Mouse (Mus musculus) thymus, adult 18-20 months (tissue): ENCODE measurements around the gene Sik3.
A peak's percentile ranks its signal among the peaks of the same experiment; 100 is the strongest.

Experiments used
- DNase-seq, 2 experiments: peaks; one replicate each; pipeline ENCODE4 v3.0.0; 2022; ENCODE audit warnings: mixed read lengths in 2 of 2

Gene Sik3

GRCm38 (mm10) chr9:46012091-46013008, at the start of gene Sik3, which contains the start of gene Pafah1b2:
Sik3 (plus strand) TSS chr9:46012820.
Pafah1b2 (minus strand) TSS chr9:46012690.
- DNase-seq, result peak; percentile 93 to 94

DNA sequence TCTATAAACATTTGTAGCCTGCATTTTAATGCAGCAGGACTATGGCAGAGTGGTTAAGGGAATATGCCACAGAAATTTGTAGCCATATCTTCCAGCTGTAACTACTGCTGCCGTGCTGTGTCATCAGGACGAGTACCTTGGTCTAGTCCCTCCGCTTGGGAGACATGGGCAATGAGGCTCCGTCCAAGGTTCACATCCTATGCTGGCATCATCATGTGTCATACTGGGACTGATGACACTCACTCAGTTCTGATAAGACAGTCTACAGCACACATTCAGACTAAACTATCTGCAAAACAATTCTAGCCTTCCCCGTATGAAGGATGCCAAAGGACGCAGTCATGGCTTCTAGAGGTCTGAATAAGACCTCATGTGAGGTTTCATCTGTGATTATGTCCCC, 49.0 kb upstream of the Sik3 start:
- no peak for DNase-seq

GRCm38 (mm10) chr9:45976884-45977283, 35.7 kb upstream of the Sik3 start:
- DNase-seq, result no peak

- DNase-seq, result no peak
These were observed 32.8 kb upstream of the Sik3 start for GRCm38 (mm10) chr9:45979778-45980177.

DNA sequence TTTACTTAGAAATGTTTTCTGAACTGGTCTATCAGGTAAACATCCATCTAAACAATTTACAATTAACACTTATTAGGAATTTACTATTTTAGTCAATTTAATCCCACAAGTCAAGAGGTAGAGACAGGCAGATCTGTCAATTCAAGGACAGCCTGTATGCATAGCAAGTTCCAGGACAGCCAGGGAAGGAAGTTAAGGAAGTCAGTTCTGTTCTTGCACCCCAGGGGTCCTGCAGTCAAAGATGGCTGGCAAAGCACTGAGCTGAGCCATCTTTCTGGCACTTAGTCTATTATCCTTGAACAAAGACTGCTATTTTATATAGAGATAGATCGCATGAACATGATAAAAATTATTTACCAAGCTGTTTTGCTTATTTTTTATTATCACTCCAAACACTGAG, 32.0 kb upstream of the Sik3 start:
- no peak for DNase-seq

DNA sequence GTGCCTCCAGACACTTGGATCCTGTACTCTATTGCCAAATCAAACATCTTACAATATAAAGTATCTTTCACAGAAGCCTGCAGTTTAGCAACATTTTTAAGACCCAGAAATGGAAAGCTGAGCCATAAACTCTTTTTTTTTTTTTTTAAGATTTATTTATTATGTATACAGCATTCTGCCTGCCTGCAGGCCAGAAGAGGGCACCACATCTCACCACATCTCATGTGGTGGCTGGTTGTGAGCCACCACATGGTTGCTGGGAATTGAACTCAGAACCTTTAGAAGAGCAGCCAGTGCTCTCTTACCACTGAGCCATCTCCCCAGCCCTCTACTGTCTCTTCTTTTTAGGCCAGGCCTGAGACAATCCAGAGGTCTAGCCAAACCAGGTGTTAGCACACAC, 31.3 kb upstream of the Sik3 start:
- no peak for DNase-seq

- DNase-seq, result peak in 1 of 2 experiments; percentile 18
These were observed 28.8 kb upstream of the Sik3 start for GRCm38 (mm10) chr9:45983676-45984408.

GRCm38 (mm10) chr9:45984409-45985228, 28.0 kb upstream of the Sik3 start:
- DNase-seq, result peak; percentile 75 to 81

DNA sequence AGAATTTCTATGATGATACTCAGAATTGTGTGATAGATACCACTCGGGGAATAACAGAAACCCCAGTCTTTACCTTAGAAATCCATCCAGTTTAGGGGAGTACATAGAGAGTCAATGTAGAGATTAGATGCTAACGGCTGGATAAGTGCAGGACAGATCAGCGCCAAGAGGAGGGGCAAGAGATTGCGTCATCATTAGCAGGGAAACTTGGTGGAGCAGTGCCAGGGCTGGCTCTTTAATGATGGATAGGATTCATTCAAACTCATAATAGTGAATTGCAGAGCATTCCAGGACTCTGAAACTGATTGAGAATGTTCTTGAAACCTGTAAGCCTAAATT, 27.4 kb upstream of the Sik3 start:
- no peak for DNase-seq

DNA sequence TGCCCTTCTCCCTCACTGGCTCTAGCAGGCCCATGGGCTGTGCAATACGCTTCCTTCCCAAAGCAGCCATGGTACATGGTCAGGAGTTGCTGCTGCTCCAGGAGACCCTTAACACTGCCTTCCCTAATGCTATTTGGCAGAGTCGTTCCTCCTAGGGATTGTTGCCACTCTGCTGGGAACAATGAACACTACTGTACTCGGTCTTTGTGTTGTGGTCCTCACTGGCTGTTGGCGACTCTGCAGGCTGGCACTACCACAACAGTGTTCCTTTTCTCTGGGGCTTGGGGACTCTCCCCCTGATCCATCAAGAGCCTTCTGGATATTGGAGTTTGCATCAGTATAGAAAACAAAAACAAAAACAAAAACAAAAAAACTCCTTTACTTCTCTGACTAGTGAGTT, 13.6 kb upstream of the Sik3 start:
- DNase-seq, result no peak

GRCm38 (mm10) chr9:46003729-46004128, 8.9 kb upstream of the Sik3 start:
- peak; percentile 19 to 42 for DNase-seq

DNA sequence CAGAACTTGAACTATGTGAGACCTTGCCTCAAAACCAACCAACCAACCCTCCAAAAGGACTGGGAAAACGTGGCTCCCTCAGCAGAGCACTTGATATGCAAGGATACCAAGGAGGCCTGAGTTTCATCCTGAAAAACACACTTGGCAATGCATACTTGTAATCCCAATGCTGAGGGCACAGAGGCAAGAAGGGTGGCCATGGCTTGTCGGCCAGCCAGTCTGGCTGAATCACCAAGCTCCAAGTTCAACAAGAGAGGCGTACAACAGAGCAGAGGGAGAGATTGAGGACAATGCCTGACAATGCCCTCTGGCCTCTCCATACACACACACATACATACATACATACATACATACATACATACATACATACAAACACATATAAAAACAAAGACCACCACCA, 8.1 kb upstream of the Sik3 start:
- no peak for DNase-seq

DNA sequence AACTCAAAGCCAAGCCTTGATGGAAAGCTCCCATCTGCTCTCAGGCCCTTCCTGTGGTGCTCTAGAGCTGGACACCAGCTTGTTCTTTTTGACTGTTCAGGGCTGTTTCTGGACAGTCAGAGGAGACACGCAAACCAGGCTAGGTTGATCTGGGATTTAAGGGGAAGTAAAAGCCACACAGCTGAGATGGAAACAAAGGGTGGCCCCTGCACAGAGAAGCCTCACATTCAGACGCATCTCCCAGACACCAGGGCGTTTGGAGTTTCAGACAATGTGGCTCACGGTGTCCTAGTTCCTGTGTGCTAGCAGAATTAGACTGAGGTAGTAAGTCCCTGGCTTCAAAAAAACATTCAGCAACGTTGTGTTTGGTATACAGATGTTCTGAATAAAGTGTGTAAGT, 6.4 kb upstream of the Sik3 start:
- no peak for DNase-seq

- no peak for DNase-seq
These were observed 3.5 kb upstream of the Sik3 start for GRCm38 (mm10) chr9:46008931-46009668.

DNA sequence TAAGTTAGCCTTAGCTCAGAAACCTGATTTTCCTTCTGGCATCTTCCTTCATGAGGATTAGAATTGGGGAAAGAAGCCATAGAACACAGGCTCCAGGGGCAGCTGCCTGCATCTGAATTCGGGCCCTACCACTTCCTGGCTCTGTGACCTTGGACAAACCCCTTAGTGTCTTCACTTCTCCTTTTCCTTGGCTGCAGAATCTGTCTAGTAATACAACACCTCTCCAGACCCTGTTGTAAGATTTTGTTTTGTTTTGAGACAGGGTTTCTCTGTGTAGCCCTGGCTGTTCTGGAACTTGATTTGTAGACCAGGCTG, 3.0 kb upstream of the Sik3 start:
- DNase-seq, result no peak

GRCm38 (mm10) chr9:46011094-46011970, 1.3 kb upstream of the Sik3 start:
- DNase-seq, result no peak

GRCm38 (mm10) chr9:46013009-46013586, 478 bp downstream of the Sik3 start:
- peak; percentile 53 to 62 for DNase-seq

DNA sequence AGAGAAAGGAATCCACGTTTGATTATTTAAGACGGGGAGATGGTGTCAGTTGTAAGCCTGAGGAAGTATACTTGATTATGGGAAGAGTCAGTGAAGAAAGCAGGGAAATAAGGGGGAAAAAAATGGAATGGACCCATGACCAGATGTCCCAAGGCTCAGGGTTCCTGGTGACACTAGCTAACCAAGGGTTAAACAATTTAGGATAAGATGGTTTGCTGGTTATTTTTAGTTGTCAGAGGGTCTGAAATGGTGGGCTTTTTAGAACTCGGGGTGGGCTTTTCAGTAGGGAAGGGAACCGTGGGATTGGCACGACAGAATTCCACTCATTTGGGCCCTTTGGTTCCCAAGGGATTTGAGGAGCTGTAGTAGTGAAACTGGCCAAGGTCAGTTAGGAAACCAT, 996 bp downstream of the Sik3 start:
- DNase-seq, result no peak

DNA sequence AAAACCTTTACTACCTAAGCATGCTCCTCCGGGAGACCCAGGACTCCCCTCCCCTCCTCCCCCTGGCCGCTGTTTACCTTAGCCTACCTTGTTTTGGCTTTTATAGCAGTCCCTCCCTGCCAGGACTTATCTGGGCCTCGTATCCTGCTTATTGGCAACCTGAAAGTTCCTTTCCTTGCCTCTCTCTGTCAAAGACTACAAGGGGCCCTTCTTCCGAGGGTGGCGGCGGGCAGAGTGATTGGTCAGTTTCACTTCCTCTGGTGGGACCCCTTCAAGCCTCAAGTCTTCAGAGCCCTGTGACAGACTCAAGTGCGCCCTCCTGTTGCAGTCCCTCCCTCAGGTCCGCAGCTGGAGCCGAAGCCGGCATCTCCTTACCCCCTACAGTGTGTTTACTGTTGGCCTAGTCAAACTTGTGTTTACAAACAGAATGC, 1.6 kb downstream of the Sik3 start:
- DNase-seq, result peak; percentile 21 to 57

- no peak for DNase-seq
These were observed 2.5 kb downstream of the Sik3 start for GRCm38 (mm10) chr9:46015081-46015551.

GRCm38 (mm10) chr9:46015831-46016230, 3.2 kb downstream of the Sik3 start:
- no peak for DNase-seq
